23 mouse cellular contexts compared by ENCODE assay signal in the genomic region with DNA sequence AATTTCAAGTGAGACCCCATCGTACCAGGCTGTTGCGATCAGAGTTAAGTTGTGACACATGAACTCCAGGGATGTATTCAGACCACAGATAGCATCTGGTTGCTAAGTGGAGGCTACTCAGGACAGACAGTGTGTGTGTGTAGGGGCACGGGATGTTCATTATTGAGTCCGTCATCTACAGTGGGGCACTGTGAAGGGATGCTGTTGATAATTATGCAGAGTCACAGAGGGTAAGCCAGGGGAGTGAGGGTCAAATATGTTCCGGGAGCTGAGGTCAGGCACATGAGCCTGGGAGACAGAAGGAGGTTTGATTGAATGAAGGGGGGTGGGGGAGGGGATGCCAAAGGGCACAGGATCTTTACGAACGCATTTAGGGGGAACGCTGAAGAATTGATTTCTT. TPM values are rescaled to one million over a fixed set of nuclear protein-coding genes. Genes with fewer than 3 reads are reported as not detected.
DNase-seq lines count a peak whose midpoint lies in the region; ATAC-seq lines count a peak whose summit lies in the region.
"Had no signal": no experiment of that assay in that cellular context is flagged by ENCODE, and none has a peak within 500 bp of the region (broad histone marks: within the 10 kb centered on the region; RNA-seq: fewer than 3 reads in every experiment).

No protein-coding gene starts in this region.

- DNase-seq in hindbrain, embryonic 10.5 days (ENCODE audit: low spot score): peak; percentile 44
- no peak for DNase-seq in hindbrain, embryonic 14.5 days (ENCODE audit: low spot score)
- no peak for DNase-seq in neural tube, embryonic 10.5 days (ENCODE audit: extremely low spot score, low spot score)
- DNase-seq in midbrain, embryonic 14.5 days: no peak
- no peak for DNase-seq in heart, postnatal 25 days (ENCODE audit: low spot score)
- no peak for DNase-seq in layer of hippocampus, adult 11-12 months (ENCODE audit: low spot score)
- DNase-seq: adrenal gland, postnatal 25 days; cerebellum, adult 11-12 months; cerebellum, postnatal 14 days; gastrocnemius, postnatal 10 days; heart, adult 18-20 months; heart, postnatal 36 days; kidney, adult 8-10 months; kidney, postnatal 14 days; lung, postnatal 10 days; thymus, adult 18-20 months; thymus, postnatal 4 days had no signal

- peaks cover 33% of the 10 kb centered on the region for H3K4me1 ChIP-seq in hindbrain, embryonic 10.5 days (replicated peaks)
- H3K4me1 ChIP-seq in hindbrain, embryonic 14.5 days (replicated peaks; ENCODE audit: control insufficient read depth, insufficient read depth, low read length): 0 out of 2 replicates have a peak, but pooled peaks cover 7% of the 10 kb centered on the region
- peaks cover 2% of the 10 kb centered on the region; the same call in 1 of the 2 replicates for H3K4me1 ChIP-seq in neural tube, embryonic 12.5 days
- no peaks in the 10 kb centered on the region for H3K4me1 ChIP-seq in midbrain, embryonic 14.5 days (ENCODE audit: control insufficient read depth, insufficient read depth, low read length)
- H3K4me1 ChIP-seq: limb, embryonic 15.5 days had no signal

- no peaks in the 10 kb centered on the region for H3K27me3 ChIP-seq in hindbrain, embryonic 10.5 days (ENCODE audit: insufficient read depth, poor library complexity, severe bottlenecking)
- no peaks in the 10 kb centered on the region for H3K27me3 ChIP-seq in hindbrain, embryonic 14.5 days (ENCODE audit: control insufficient read depth, insufficient read depth, low read length)
- H3K27me3 ChIP-seq in neural tube, embryonic 12.5 days (replicated peaks): no peaks in the 10 kb centered on the region
- no peaks in the 10 kb centered on the region for H3K27me3 ChIP-seq in midbrain, embryonic 14.5 days (ENCODE audit: control insufficient read depth, insufficient read depth, low read length)
- H3K27me3 ChIP-seq: CH12.LX; embryonic facial prominence, embryonic 13.5 days; limb, embryonic 15.5 days; liver, embryonic 15.5 days had no signal

- ATAC-seq in hindbrain, embryonic 14.5 days (ENCODE audit: low FRiP score): no peak
- ATAC-seq in neural tube, embryonic 12.5 days (ENCODE audit: low FRiP score, low read depth): 0 out of 2 replicates have a peak, but pooled peaks have one; percentile 38
- 0 out of 2 replicates have a peak, but pooled peaks have one; percentile 21 for ATAC-seq in midbrain, embryonic 14.5 days (ENCODE audit: low FRiP score, low TSS enrichment)

- no peak overlapping the region for H3K4me2 ChIP-seq in hindbrain, embryonic 14.5 days (replicated peaks)
- no peak overlapping the region for H3K4me2 ChIP-seq in neural tube, embryonic 12.5 days (replicated peaks)
- H3K4me2 ChIP-seq in midbrain, embryonic 14.5 days (ENCODE audit: low read length): no peak overlapping the region
- H3K4me2 ChIP-seq: embryonic facial prominence, embryonic 13.5 days; heart, embryonic 13.5 days; limb, embryonic 15.5 days; liver, embryonic 15.5 days had no signal

- WGBS in hindbrain, embryonic 10.5 days: 44% methylated on average over 8 of the region's 8 CpGs
- 52% methylated on average over 8 of the region's 8 CpGs for WGBS in hindbrain, embryonic 14.5 days
- whole genome bisulfite sequencing in neural tube, embryonic 12.5 days: 71% methylated on average over 8 of the region's 8 CpGs
- WGBS in midbrain, embryonic 14.5 days: 73% methylated on average over 8 of the region's 8 CpGs

- peaks cover 23% of the 10 kb centered on the region; the same call in 1 of the 2 replicates for H3K9me3 ChIP-seq in hindbrain, embryonic 10.5 days
- no peaks in the 10 kb centered on the region for H3K9me3 ChIP-seq in hindbrain, embryonic 14.5 days (ENCODE audit: control insufficient read depth, low read length)
- H3K9me3 ChIP-seq in neural tube, embryonic 12.5 days: no peaks in the 10 kb centered on the region; the same call in 1 of the 2 replicates
- no peaks in the 10 kb centered on the region for H3K9me3 ChIP-seq in midbrain, embryonic 14.5 days (ENCODE audit: control insufficient read depth, low read length)
- H3K9me3 ChIP-seq: embryonic facial prominence, embryonic 13.5 days; limb, embryonic 15.5 days; liver, embryonic 15.5 days had no signal

- intact Hi-C loops in heart, postnatal 25 days (cut with DNase I): no loop called here

- no peak overlapping the region for H3K27ac ChIP-seq in hindbrain, embryonic 10.5 days
- H3K27ac ChIP-seq in hindbrain, embryonic 14.5 days: no peak overlapping the region
- H3K27ac ChIP-seq in neural tube, embryonic 12.5 days: no peak overlapping the region
- no peak overlapping the region for H3K27ac ChIP-seq in midbrain, embryonic 14.5 days (replicated peaks; ENCODE audit: low read depth, low read length)
- H3K27ac ChIP-seq: embryonic facial prominence, embryonic 13.5 days; heart, embryonic 13.5 days; limb, embryonic 15.5 days; liver, embryonic 15.5 days had no signal

- no peak overlapping the region for H3K4me3 ChIP-seq in hindbrain, embryonic 10.5 days
- no peak overlapping the region for H3K4me3 ChIP-seq in hindbrain, embryonic 14.5 days (replicated peaks; ENCODE audit: low read length)
- H3K4me3 ChIP-seq in neural tube, embryonic 12.5 days: no peak overlapping the region
- H3K4me3 ChIP-seq in midbrain, embryonic 14.5 days (replicated peaks; ENCODE audit: low read depth, low read length): no peak overlapping the region
- H3K4me3 ChIP-seq: embryonic facial prominence, embryonic 13.5 days; heart, embryonic 13.5 days; limb, embryonic 15.5 days; liver, embryonic 15.5 days had no signal

- peaks cover 60% of the 10 kb centered on the region for H3K36me3 ChIP-seq in hindbrain, embryonic 10.5 days
- no peaks in the 10 kb centered on the region for H3K36me3 ChIP-seq in hindbrain, embryonic 14.5 days (replicated peaks; ENCODE audit: control insufficient read depth, insufficient read depth)
- H3K36me3 ChIP-seq in neural tube, embryonic 12.5 days: peaks cover 4% of the 10 kb centered on the region; the same call in 1 of the 2 replicates
- no peaks in the 10 kb centered on the region for H3K36me3 ChIP-seq in midbrain, embryonic 14.5 days (ENCODE audit: control insufficient read depth, insufficient read depth, low read length)
- H3K36me3 ChIP-seq: liver, embryonic 15.5 days had no signal

- H3K9ac ChIP-seq in hindbrain, embryonic 14.5 days: no peak overlapping the region
- no peak overlapping the region for H3K9ac ChIP-seq in neural tube, embryonic 12.5 days
- H3K9ac ChIP-seq in midbrain, embryonic 14.5 days (replicated peaks; ENCODE audit: low read length): no peak overlapping the region
- H3K9ac ChIP-seq: embryonic facial prominence, embryonic 13.5 days; heart, embryonic 13.5 days; limb, embryonic 15.5 days; liver, embryonic 15.5 days had no signal

RNA-seq across cellular contexts. Expression of a gene that starts 17.6 kb away (rescaled TPM):
- polyA plus RNA-seq in hindbrain, embryonic 10.5 days (2016; fragmentation: Nextera tagmentation; extraction: Ambion mirVana): 17.2 and 20.3 TPM in 2 replicates
- 28.8 and 32.2 TPM in 2 replicates for polyA plus RNA-seq in hindbrain, embryonic 14.5 days (2014; fragmentation: Nextera tagmentation; extraction: Ambion mirVana)
- polyA plus RNA-seq in neural tube, embryonic 12.5 days (2016; fragmentation: Nextera tagmentation; extraction: Ambion mirVana): 25.2 and 26.2 TPM in 2 replicates
- 32.2 and 38.4 TPM in 2 replicates for polyA plus RNA-seq in midbrain, embryonic 14.5 days (2014; fragmentation: Nextera tagmentation; extraction: Ambion mirVana)
- total RNA-seq in heart, postnatal 25 days (2021): 1 to 10 TPM; 5.5 to 6.0 TPM
